8 mouse cellular contexts compared by ENCODE assay signal in genomic region chr7:113256046-113256445, GRCm38 (mm10). TPM values are rescaled to one million over a fixed set of nuclear protein-coding genes. Genes with fewer than 3 reads are reported as not detected.
DNase-seq lines count a peak whose midpoint lies in the region; ATAC-seq lines count a peak whose summit lies in the region.

No protein-coding gene starts in this region.

- ATAC-seq in megakaryocyte-erythroid progenitor cell, adult 5-6 weeks (replicated peaks; ENCODE audit: low FRiP score, low TSS enrichment, poor library complexity, severe bottlenecking) = peak; percentile 64

- DNase-seq in cerebellum, adult 9-10 months = peak; percentile 41
- no peak for DNase-seq in cerebellum, adult 11 months
- DNase-seq in left cerebral cortex, postnatal 14 days (ENCODE audit: low spot score in 2 of 2) = peak; percentile 46 to 54
- no peak for DNase-seq in left cerebral cortex, adult 11 months (ENCODE audit: low spot score)
- peak; percentile 83 for DNase-seq in ZHBTc4 (ENCODE audit: low read depth, low spot score)
- peak; percentile 31 to 46 for DNase-seq in heart, postnatal 36 days
- no peak for DNase-seq in adipocyte (ENCODE audit: low spot score)

- intact Hi-C loops in left cerebral cortex, postnatal 14 days (cut with DNase I) = no loop called here
- intact Hi-C loops in heart, postnatal 36 days (cut with DNase I) = no loop called here

RNA-seq across cellular contexts. Expression of gene Arntl, which starts 48.8 kb away (rescaled TPM):
- 10 to 100 TPM; 29.9 to 33.2 TPM for total RNA-seq in left cerebral cortex, postnatal 14 days (2021)
- total RNA-seq in heart, postnatal 36 days (2021) = 10 to 100 TPM in 1 of 2 experiments, 1 to 10 TPM in 1; 3.8 to 12.9 TPM
- total RNA-seq in megakaryocyte-erythroid progenitor cell, adult 5-6 weeks (2014; fragmentation: Nextera tagmentation) = 10.7 and 28.0 TPM in 2 replicates
- total RNA-seq in megakaryocyte-erythroid progenitor cell, adult 5-6 weeks (2017) = 7.5 and 8.2 TPM in 2 replicates

Comparison
In these comparisons a context has a peak if more than half of its experiments do, and no peak if none do; other contexts are left out.
1. DNase-seq: peak in cerebellum, adult 9-10 months (single experiment), left cerebral cortex, postnatal 14 days (2 of 2), ZHBTc4 (single experiment) and heart, postnatal 36 days (2 of 2); none in cerebellum, adult 11 months (single experiment), left cerebral cortex, adult 11 months (single experiment) and adipocyte (single experiment).